Mouse (Mus musculus): ENCODE results near the gene Mn1.

GRCm38 (mm10) chr5:111419121-111419881, 2.1 kb downstream of the Mn1 start:
- TF ChIP-seq CTCF (IDR thresholded peaks at IDR 0.05; ENCODE audit: borderline replicate concordance, insufficient read depth, low read depth, low read length) (no peak), POLR2A (IDR thresholded peaks at IDR 0.05; ENCODE audit: borderline replicate concordance, insufficient read depth, low read length) (no peak)
